Mouse (Mus musculus): ENCODE results near the gene Pten.
A peak's percentile ranks its signal among the peaks of the same experiment; 100 is the strongest.

- TF ChIP-seq CTCF (IDR thresholded peaks at IDR 0.05) (peak; percentile 40), EP300 (IDR thresholded peaks at IDR 0.05) (no peak)
Observed at GRCm38 (mm10) chr19:32717590-32717989, 39.7 kb upstream of the Pten start.
